Comparison of ENCODE assay signal across 8 mouse cellular contexts in genomic region chr10:64075944-64076343, GRCm38 (mm10). TPM values are rescaled to one million over a fixed set of nuclear protein-coding genes. Genes with fewer than 3 reads are reported as not detected.
DNase-seq lines count a peak whose midpoint lies in the region; ATAC-seq lines count a peak whose summit lies in the region.

No protein-coding gene starts in this region.

- no peak for DNase-seq in cerebellum, adult 11 months
- peak; percentile 77 for DNase-seq in Muller cell, postnatal 12 days (ENCODE audit: inconsistent ontology term)
- peak; percentile 43 to 51 for DNase-seq in frontal cortex, postnatal 10 days (ENCODE audit: low spot score in 2 of 2)
- DNase-seq in layer of hippocampus, adult 11-12 months (ENCODE audit: low spot score): peak; percentile 52
- DNase-seq in right cerebral cortex, adult 18-20 months: peak; percentile 88
- DNase-seq in thymus, postnatal 25 days: no peak

- ATAC-seq in cerebellum, adult (ENCODE audit: insufficient number of reproducible peaks, low FRiP score, low TSS enrichment): peak; percentile 74; the same call in 1 of the 2 replicates
- ATAC-seq in kidney, embryonic 14.5 days (ENCODE audit: low FRiP score, low TSS enrichment): no peak

- H3K9ac ChIP-seq in kidney, embryonic 14.5 days (ENCODE audit: low read depth, low read length): no peak overlapping the region

- H3K9me3 ChIP-seq in kidney, embryonic 14.5 days (ENCODE audit: control insufficient read depth, low read length): no peaks in the 10 kb centered on the region

- no peaks in the 10 kb centered on the region for H3K27me3 ChIP-seq in kidney, embryonic 14.5 days (ENCODE audit: control insufficient read depth, insufficient read depth, low read length)

- H3K27ac ChIP-seq in kidney, embryonic 14.5 days (ENCODE audit: low read depth, low read length): no peak overlapping the region

- no peak overlapping the region; the same call in 1 of the 2 replicates for H3K4me2 ChIP-seq in kidney, embryonic 14.5 days (replicated peaks; ENCODE audit: low read depth, low read length)

- H3K4me3 ChIP-seq in kidney, embryonic 14.5 days (ENCODE audit: low read length): no peak overlapping the region

- no peaks in the 10 kb centered on the region for H3K4me1 ChIP-seq in kidney, embryonic 14.5 days (ENCODE audit: control insufficient read depth, insufficient read depth, low read length)

- WGBS in kidney, embryonic 14.5 days: 29% methylated on average over 5 of the region's 5 CpGs

- H3K36me3 ChIP-seq in kidney, embryonic 14.5 days (ENCODE audit: control insufficient read depth, insufficient read depth, low read length): no peaks in the 10 kb centered on the region

RNA-seq across cellular contexts. Expression of gene Lrrtm3, which starts 14.1 kb away (rescaled TPM):
- polyA plus RNA-seq in kidney, embryonic 14.5 days (2014; fragmentation: Nextera tagmentation; extraction: Ambion mirVana): 0.06 and 0.16 TPM in 2 replicates

Comparison
In these comparisons a context has a peak if more than half of its experiments do, and no peak if none do; other contexts are left out.
1. DNase-seq: peak in Muller cell, postnatal 12 days (single experiment), frontal cortex, postnatal 10 days (2 of 2), layer of hippocampus, adult 11-12 months (single experiment) and right cerebral cortex, adult 18-20 months (single experiment); none in cerebellum, adult 11 months (single experiment) and thymus, postnatal 25 days (single experiment).